Mouse (Mus musculus): Measurements from ENCODE around the gene Ptgs2. TPM values are rescaled to one million over a fixed set of nuclear protein-coding genes. Genes with fewer than 3 reads are reported as not detected.
A peak's percentile ranks its signal among the peaks of the same experiment; 100 is the strongest.

Gene Ptgs2
- polyA plus RNA-seq, 1 experiment from 2014 or later = 0.10 TPM

DNA sequence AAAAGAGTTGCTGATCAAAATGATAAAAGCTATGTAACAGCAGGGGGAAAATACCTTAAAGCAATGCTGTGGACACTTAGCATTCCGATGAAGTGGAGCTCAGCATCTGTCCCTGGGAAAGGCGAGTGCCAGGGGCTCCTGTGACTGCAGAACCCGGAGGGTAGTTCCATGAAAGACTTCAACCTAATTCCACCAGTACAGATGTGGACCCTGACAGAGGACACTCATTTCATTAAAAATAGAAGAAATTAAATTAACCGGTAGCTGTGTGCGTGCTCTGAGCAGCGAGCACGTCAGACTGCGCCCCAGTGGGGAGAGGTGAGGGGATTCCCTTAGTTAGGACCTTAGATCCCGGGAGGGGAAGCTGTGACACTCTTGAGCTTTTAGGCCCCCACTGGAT, 457 bp upstream of the Ptgs2 start:
- no peaks in the 10 kb centered on the region for H3K36me3 ChIP-seq (ENCODE audit: control insufficient read depth, insufficient read depth, low read length)
- H3K4me2 ChIP-seq (ENCODE audit: low read depth, low read length) = peak overlapping the region; percentile 77
- H3K9me3 ChIP-seq (ENCODE audit: control insufficient read depth, low read length) = no peaks in the 10 kb centered on the region
- H3K27me3 ChIP-seq (ENCODE audit: control insufficient read depth, insufficient read depth, low read depth, low read length) = no peaks in the 10 kb centered on the region
- peaks cover 3% of the 10 kb centered on the region; the same call in 1 of the 2 replicates for H3K4me1 ChIP-seq (replicated peaks; ENCODE audit: control insufficient read depth, insufficient read depth, low read length)
- 2% methylated on average over 9 of the region's 9 CpGs for WGBS
- ATAC-seq (ENCODE audit: low read depth) = peak; percentile 48
- peak overlapping the region; percentile 34 for H3K9ac ChIP-seq (ENCODE audit: low read length)
- peak overlapping the region; percentile 47 for H3K4me3 ChIP-seq (ENCODE audit: low read length)
- H3K27ac ChIP-seq (ENCODE audit: low read length) = no peak overlapping the region

DNA sequence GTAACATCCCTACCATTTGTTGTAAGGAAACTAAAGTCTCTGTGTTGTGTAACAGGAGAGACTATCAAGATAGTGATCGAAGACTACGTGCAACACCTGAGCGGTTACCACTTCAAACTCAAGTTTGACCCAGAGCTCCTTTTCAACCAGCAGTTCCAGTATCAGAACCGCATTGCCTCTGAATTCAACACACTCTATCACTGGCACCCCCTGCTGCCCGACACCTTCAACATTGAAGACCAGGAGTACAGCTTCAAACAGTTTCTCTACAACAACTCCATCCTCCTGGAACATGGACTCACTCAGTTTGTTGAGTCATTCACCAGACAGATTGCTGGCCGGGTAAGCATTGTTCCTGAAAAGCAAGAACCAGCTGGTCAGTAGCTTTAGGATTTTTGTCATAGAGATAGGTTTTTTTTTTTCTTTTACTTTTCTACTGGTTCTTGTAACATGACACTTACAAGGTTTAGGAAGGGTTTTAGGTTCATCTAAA, 4.4 kb downstream of the Ptgs2 start:
- Histone ChIP-seq H3K4me1 (replicated peaks; ENCODE audit: control insufficient read depth, insufficient read depth, low read length) (peaks cover 3% of the 10 kb centered on the region; the same call in 1 of the 2 replicates), H3K4me3 (ENCODE audit: low read length) (no peak overlapping the region), H3K27ac (ENCODE audit: low read length) (no peak overlapping the region), H3K36me3 (ENCODE audit: control insufficient read depth, insufficient read depth, low read length) (no peaks in the 10 kb centered on the region), H3K9ac (ENCODE audit: low read length) (no peak overlapping the region), H3K9me3 (ENCODE audit: control insufficient read depth, low read length) (no peaks in the 10 kb centered on the region), H3K27me3 (ENCODE audit: control insufficient read depth, insufficient read depth, low read depth, low read length) (no peaks in the 10 kb centered on the region), H3K4me2 (ENCODE audit: low read depth, low read length) (no peak overlapping the region)
- 86% methylated on average over 6 of the region's 6 CpGs for WGBS
- ATAC-seq (ENCODE audit: low read depth) = no peak

DNA sequence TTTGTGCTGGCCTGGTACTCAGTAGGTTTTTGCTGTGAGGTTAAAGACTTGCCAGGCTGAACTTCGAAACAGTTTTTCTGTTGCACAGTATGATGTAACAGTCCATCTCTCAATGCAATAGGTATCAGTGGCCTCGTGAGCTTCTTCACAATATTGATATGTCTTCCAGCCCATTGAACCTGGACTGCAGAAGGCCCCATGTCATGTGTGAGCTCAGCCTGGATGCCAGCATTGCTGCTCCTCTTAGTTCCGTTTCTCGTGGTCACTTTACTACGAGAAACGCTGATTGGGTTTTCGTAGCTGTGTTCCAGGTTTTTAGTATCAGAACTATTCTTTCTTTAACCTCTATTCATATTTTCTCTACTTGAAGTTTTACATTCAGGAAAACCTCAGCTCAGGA, 6.9 kb downstream of the Ptgs2 start:
- Histone ChIP-seq H3K4me1 (replicated peaks; ENCODE audit: control insufficient read depth, insufficient read depth, low read length) (no peaks in the 10 kb centered on the region), H3K9ac (ENCODE audit: low read length) (no peak overlapping the region), H3K27me3 (ENCODE audit: control insufficient read depth, insufficient read depth, low read depth, low read length) (no peaks in the 10 kb centered on the region), H3K4me2 (ENCODE audit: low read depth, low read length) (no peak overlapping the region), H3K27ac (ENCODE audit: low read length) (no peak overlapping the region), H3K9me3 (ENCODE audit: control insufficient read depth, low read length) (no peaks in the 10 kb centered on the region), H3K4me3 (ENCODE audit: low read length) (no peak overlapping the region), H3K36me3 (ENCODE audit: control insufficient read depth, insufficient read depth, low read length) (no peaks in the 10 kb centered on the region)
- no peak for ATAC-seq (ENCODE audit: low read depth)
- WGBS = 86% methylated on average over 7 of the region's 7 CpGs

DNA sequence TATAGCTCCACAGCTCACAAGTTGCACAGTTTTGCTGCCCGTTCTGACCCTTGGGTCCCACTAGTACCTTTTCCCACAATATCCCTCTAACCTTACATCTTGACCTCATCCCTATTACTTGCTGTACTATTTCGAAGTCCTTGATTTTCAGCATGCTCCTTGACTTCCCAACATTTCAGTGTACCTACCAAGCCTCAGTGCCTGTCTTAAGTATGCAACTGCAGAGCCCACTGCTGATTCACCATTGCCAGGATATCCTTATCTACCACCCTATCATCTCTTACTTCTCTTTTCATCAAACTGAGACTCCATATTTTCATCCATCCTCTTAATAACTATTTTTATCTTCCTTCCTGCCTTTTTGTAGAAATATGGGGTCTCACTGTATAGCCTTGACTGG, 9.8 kb downstream of the Ptgs2 start:
- no peaks in the 10 kb centered on the region for H3K36me3 ChIP-seq (ENCODE audit: control insufficient read depth, insufficient read depth, low read length)
- WGBS = 64% methylated on average over 2 of the region's 2 CpGs
- H3K27ac ChIP-seq (ENCODE audit: low read length) = no peak overlapping the region
- no peaks in the 10 kb centered on the region for H3K27me3 ChIP-seq (ENCODE audit: control insufficient read depth, insufficient read depth, low read depth, low read length)
- ATAC-seq (ENCODE audit: low read depth) = no peak
- H3K4me2 ChIP-seq (ENCODE audit: low read depth, low read length) = no peak overlapping the region
- no peak overlapping the region for H3K4me3 ChIP-seq (ENCODE audit: low read length)
- no peak overlapping the region for H3K9ac ChIP-seq (ENCODE audit: low read length)
- H3K9me3 ChIP-seq (ENCODE audit: control insufficient read depth, low read length) = no peaks in the 10 kb centered on the region
- no peaks in the 10 kb centered on the region for H3K4me1 ChIP-seq (replicated peaks; ENCODE audit: control insufficient read depth, insufficient read depth, low read length)

DNA sequence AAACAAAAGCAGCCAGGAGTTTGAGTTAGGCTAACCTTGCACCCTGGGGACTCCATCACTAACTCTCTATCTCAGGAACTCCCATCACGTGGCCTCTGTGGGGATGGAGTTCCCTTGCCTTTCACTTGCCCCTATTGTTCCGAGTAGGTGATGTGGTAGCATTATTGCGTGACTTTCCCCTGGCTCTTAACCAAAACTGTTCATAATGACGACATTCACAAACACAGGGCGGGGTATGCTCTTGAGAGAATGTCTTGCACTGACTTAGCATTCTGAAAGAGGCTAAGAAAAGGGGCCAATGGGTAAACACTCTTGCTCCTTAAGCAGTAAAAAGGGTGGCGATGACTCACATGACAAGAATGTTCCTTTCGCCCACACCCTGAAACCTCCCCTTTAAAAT, 15.5 kb downstream of the Ptgs2 start:
- ATAC-seq (ENCODE audit: low read depth) = peak; percentile 86
- H3K4me3 ChIP-seq (ENCODE audit: low read length) = no peak overlapping the region
- H3K4me2 ChIP-seq (ENCODE audit: low read depth, low read length) = no peak overlapping the region
- H3K27me3 ChIP-seq (ENCODE audit: control insufficient read depth, insufficient read depth, low read depth, low read length) = no peaks in the 10 kb centered on the region
- H3K36me3 ChIP-seq (ENCODE audit: control insufficient read depth, insufficient read depth, low read length) = no peaks in the 10 kb centered on the region
- 48% methylated on average over 7 of the region's 7 CpGs for WGBS
- no peaks in the 10 kb centered on the region for H3K4me1 ChIP-seq (replicated peaks; ENCODE audit: control insufficient read depth, insufficient read depth, low read length)
- no peak overlapping the region for H3K9ac ChIP-seq (ENCODE audit: low read length)
- no peaks in the 10 kb centered on the region for H3K9me3 ChIP-seq (ENCODE audit: control insufficient read depth, low read length)
- H3K27ac ChIP-seq (ENCODE audit: low read length) = no peak overlapping the region

DNA sequence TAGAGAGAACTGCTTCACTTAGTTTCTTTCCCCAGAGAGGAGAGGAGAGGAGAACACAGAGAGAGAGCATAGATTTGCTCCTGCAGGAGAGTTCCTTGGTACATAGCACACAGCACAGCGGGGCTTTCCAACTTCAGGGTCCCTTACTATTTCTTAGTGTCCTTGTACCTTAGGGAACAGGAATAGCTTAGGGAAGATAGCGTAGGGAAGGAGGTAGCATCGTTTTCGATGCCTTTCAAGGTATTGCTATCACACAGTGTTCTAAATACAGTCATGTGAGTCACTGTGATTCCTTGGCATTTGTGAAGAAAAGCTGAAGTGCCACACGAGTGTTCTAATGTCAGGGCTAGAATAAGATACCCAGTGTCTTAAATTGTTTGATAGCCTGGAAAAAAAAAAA, 18.5 kb downstream of the Ptgs2 start:
- Histone ChIP-seq H3K36me3 (ENCODE audit: control insufficient read depth, insufficient read depth, low read length) (no peaks in the 10 kb centered on the region), H3K4me3 (ENCODE audit: low read length) (no peak overlapping the region), H3K27me3 (ENCODE audit: control insufficient read depth, insufficient read depth, low read depth, low read length) (no peaks in the 10 kb centered on the region), H3K27ac (ENCODE audit: low read length) (no peak overlapping the region), H3K9me3 (ENCODE audit: control insufficient read depth, low read length) (no peaks in the 10 kb centered on the region), H3K4me2 (ENCODE audit: low read depth, low read length) (no peak overlapping the region), H3K9ac (ENCODE audit: low read length) (no peak overlapping the region), H3K4me1 (replicated peaks; ENCODE audit: control insufficient read depth, insufficient read depth, low read length) (no peaks in the 10 kb centered on the region)
- ATAC-seq (ENCODE audit: low read depth) = no peak
- 72% methylated on average over 5 of the region's 5 CpGs for WGBS

DNA sequence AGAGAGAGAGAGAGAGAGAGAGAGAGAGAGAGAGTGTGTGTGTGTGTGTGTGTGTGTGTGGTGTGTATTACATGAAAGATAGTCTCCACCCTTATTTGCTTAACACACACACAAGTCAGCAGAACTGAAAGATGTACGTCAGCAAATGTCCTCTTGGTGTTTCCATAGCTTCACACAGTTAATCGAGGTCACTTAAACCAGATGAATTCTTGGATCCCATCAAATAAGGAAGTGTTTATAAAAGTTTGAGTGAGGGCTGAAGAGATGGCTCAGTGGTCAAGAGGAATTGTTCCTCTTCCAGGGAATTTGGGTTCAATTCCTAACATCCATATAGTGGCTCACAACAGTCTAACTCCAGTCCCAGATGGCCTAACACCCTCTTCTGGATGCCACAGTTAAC, 25.7 kb downstream of the Ptgs2 start:
- Histone ChIP-seq H3K4me3 (ENCODE audit: low read length) (no peak overlapping the region), H3K4me1 (replicated peaks; ENCODE audit: control insufficient read depth, insufficient read depth, low read length) (no peaks in the 10 kb centered on the region), H3K27me3 (ENCODE audit: control insufficient read depth, insufficient read depth, low read depth, low read length) (no peaks in the 10 kb centered on the region), H3K27ac (ENCODE audit: low read length) (no peak overlapping the region), H3K9me3 (ENCODE audit: control insufficient read depth, low read length) (no peaks in the 10 kb centered on the region), H3K9ac (ENCODE audit: low read length) (no peak overlapping the region), H3K36me3 (ENCODE audit: control insufficient read depth, insufficient read depth, low read length) (no peaks in the 10 kb centered on the region), H3K4me2 (ENCODE audit: low read depth, low read length) (no peak overlapping the region)
- ATAC-seq (ENCODE audit: low read depth) = no peak
- WGBS = 61% methylated on average over 2 of the region's 2 CpGs

DNA sequence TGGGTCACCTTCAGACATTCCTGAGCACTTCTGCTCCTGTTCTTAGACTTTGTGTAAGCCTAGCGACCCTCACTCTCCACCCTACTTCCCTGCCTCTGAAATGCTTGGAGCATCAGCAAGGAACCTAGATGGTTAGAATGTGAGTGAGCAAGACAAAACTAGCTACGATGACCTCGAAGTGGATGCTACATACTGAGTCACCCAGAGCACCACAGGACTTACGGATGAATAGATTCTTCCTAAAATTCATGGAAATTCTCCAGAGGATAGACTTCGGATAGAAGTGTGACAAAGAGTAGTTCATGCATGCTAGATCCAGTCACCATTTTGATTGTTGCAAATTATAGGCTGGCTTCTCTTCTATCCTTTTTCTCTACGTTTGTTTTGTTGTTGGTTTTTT, 30.2 kb downstream of the Ptgs2 start:
- Histone ChIP-seq H3K4me2 (ENCODE audit: low read depth, low read length) (no peak overlapping the region), H3K27me3 (ENCODE audit: control insufficient read depth, insufficient read depth, low read depth, low read length) (no peaks in the 10 kb centered on the region), H3K27ac (ENCODE audit: low read length) (no peak overlapping the region), H3K9me3 (ENCODE audit: control insufficient read depth, low read length) (no peaks in the 10 kb centered on the region), H3K4me3 (ENCODE audit: low read length) (no peak overlapping the region), H3K4me1 (replicated peaks; ENCODE audit: control insufficient read depth, insufficient read depth, low read length) (no peaks in the 10 kb centered on the region), H3K36me3 (ENCODE audit: control insufficient read depth, insufficient read depth, low read length) (no peaks in the 10 kb centered on the region), H3K9ac (ENCODE audit: low read length) (no peak overlapping the region)
- ATAC-seq (ENCODE audit: low read depth) = no peak
- 75% methylated on average over 6 of the region's 6 CpGs for WGBS

DNA sequence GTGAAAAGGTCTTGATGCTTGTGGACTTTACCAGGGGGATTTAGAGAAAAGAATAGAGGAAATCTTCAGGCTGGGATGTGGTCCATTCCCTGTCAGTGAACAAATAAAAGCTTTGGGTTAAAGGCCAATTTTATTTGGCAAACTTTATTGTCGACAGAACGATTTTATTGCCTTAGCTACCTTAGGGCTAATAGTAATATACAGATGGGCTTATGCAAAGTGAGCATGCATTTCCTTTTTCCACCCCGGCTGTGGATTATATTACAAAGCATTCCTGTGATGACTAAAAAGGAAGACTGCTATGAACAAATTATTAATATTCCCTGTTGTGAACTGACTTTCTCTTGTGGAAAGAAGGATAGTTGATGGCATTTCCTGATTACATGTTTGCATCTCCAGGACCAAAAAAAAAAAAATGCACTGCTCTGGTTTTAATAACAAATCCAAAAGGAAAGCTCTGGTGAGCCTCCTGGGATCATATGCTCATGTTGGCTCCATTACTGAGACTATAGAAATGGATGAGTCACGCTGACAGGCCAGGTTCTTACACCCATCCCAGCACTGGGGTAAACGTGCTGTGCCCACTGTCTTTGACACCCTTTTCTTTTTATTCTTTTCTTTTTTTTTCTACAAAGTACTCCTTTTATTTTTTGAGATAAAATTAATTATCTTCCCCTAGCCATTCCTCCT, 30.9 kb downstream of the Ptgs2 start:
- H3K27ac ChIP-seq (ENCODE audit: low read length) = no peak overlapping the region
- ATAC-seq (ENCODE audit: low read depth) = no peak
- no peaks in the 10 kb centered on the region for H3K27me3 ChIP-seq (ENCODE audit: control insufficient read depth, insufficient read depth, low read depth, low read length)
- H3K4me1 ChIP-seq (replicated peaks; ENCODE audit: control insufficient read depth, insufficient read depth, low read length) = no peaks in the 10 kb centered on the region
- whole genome bisulfite sequencing = 66% methylated on average over 5 of the region's 5 CpGs
- no peaks in the 10 kb centered on the region for H3K36me3 ChIP-seq (ENCODE audit: control insufficient read depth, insufficient read depth, low read length)
- H3K9me3 ChIP-seq (ENCODE audit: control insufficient read depth, low read length) = no peaks in the 10 kb centered on the region
- no peak overlapping the region for H3K4me2 ChIP-seq (ENCODE audit: low read depth, low read length)
- H3K4me3 ChIP-seq (ENCODE audit: low read length) = no peak overlapping the region
- H3K9ac ChIP-seq (ENCODE audit: low read length) = no peak overlapping the region

DNA sequence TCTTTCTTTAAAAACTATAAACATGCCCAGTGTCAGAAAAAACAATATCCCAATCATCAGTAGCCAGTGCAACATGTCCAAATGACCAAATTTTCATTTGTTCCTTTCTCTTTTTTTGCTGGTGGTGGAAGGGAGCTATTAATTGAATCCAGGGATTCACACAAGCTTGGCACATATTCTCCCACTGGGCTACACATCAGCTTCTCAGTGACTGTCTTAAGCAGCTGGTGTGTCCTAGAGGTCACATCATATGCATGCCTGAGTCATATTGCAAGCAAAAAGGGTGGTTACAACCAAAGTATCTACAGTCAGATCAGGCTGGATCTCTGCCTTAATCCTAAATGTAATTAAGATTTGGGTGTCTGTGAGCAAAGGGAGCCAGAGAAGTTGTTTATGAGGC, 35.5 kb downstream of the Ptgs2 start:
- H3K4me1 ChIP-seq (replicated peaks; ENCODE audit: control insufficient read depth, insufficient read depth, low read length) = no peaks in the 10 kb centered on the region
- no peak overlapping the region for H3K27ac ChIP-seq (ENCODE audit: low read length)
- no peaks in the 10 kb centered on the region for H3K27me3 ChIP-seq (ENCODE audit: control insufficient read depth, insufficient read depth, low read depth, low read length)
- no peak overlapping the region for H3K9ac ChIP-seq (ENCODE audit: low read length)
- H3K36me3 ChIP-seq (ENCODE audit: control insufficient read depth, insufficient read depth, low read length) = no peaks in the 10 kb centered on the region
- H3K4me3 ChIP-seq (ENCODE audit: low read length) = no peak overlapping the region
- H3K4me2 ChIP-seq (ENCODE audit: low read depth, low read length) = no peak overlapping the region
- ATAC-seq (ENCODE audit: low read depth) = no peak
- H3K9me3 ChIP-seq (ENCODE audit: control insufficient read depth, low read length) = no peaks in the 10 kb centered on the region

Measured in lung, embryonic 16.5 days (tissue).